Mouse (Mus musculus): ENCODE data around the gene 4931422A03Rik.
"Not testable (repeated sequence)": the region's sequence is repeated elsewhere in the genome, so short reads cannot be mapped to it uniquely, and the experiment has no call there.

The 4931422A03Rik gene

GRCm38 (mm10) chr2:104027458-104028138 lies 563 bp downstream of the 4931422A03Rik start, which contains the start of gene Fbxo3:
TSS of gene Fbxo3 (plus strand) at chr2:104027721.
- DNase-seq (ENCODE audit: low spot score in 2 of 2): peak; percentile 57 to 71

DNA sequence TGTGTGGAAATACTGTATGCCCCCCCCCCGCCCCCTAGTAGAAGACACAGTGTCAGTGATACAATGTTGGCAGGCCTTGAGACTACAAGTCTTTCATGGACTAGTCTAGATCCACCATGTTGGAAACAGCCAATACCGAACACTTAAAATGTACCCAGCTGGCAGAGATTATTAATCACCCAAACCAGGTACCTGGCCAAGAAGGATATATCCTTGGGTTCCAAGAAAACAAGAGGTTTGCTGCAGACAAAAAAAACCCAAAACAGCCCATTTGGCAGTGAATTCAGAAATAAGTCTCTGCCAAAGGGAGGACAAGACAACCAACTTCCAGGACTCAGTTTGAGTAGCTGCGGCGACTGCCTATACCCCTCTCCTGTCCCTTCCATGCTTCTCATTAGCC lies 3.5 kb downstream of the 4931422A03Rik start:
- DNase-seq (ENCODE audit: low spot score in 2 of 2): no peak

- DNase-seq (ENCODE audit: low spot score in 2 of 2): no peak
Measured at GRCm38 (mm10) chr2:104023096-104023495, 5.1 kb downstream of the 4931422A03Rik start.

DNA sequence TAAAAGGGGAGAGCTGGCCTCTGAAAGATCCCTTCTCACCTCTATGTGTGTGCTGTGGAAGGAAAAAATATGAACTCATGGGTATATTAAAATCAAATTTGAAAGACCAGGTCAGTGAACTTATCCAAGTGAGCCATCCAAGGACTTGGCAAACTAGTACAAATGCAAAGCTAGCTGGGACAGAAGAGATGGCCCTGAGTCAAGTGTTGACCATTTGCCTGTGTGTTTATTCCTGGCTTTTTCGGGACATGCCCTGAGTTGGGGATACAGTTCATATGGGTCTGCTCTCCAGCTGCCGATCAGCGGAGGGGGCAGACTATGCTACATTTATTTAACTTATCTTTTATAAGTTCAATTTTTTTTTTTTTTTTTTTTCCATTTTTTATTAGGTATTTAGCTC lies 19.3 kb downstream of the 4931422A03Rik start:
- not testable (repeated sequence) for DNase-seq (ENCODE audit: low spot score in 2 of 2)

- DNase-seq (ENCODE audit: low spot score in 2 of 2): no peak
Measured at GRCm38 (mm10) chr2:104007793-104008519, 20.2 kb downstream of the 4931422A03Rik start.

DNA sequence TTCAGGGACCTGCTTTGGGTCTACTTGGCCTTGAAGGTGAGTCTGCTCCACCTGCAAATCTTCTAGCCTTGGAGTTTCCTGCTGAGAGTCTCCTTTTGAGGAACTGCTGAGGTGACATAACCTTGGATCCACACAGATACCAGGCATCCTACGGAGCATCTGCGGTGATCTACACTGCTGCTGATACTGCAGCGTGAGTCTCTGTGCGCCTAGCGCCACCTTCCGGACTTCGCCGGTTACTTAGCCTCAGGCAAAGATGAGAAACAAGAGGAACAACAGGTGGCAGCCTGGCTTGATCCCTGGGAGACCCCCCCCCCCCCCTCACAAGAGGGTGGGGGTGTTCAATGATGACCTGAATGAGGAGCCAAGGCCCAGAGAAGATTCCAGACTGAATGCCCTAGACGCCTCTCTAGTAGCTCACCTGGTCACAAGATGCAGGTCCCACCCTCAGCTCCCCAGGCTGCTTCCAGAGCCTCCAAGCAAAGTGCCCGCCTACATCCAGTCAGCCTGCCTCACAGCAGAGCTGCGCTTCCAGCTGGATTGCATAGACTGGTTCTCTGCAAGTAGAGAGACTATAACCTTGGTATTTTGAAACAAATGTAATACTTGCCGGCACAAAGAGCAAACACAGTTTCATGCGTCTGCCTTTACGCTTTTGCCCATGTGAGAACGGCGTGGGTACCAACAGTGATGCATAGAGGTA lies 25.3 kb downstream of the 4931422A03Rik start:
- DNase-seq (ENCODE audit: low spot score in 2 of 2): peak; percentile 53 to 63

DNA sequence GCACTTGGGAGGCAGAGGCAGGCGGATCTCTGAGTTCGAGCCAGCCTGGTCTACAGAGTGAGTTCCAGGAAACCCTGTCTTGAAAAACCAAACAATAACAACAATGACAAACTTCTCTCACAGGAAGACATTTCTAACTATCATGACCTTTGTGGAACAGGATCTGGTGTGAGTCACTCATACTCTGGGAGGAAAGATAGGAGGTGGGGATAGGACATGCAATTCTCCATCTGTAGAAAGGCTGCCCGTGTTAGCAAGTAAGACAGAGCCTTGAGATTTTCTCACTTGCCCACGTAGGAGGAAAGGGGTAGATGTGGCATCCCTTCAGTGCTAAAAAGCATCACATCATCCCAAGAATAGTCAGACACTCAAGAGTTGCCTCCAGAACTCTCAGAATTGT lies 26.3 kb downstream of the 4931422A03Rik start:
- DNase-seq (ENCODE audit: low spot score in 2 of 2): no peak

DNA sequence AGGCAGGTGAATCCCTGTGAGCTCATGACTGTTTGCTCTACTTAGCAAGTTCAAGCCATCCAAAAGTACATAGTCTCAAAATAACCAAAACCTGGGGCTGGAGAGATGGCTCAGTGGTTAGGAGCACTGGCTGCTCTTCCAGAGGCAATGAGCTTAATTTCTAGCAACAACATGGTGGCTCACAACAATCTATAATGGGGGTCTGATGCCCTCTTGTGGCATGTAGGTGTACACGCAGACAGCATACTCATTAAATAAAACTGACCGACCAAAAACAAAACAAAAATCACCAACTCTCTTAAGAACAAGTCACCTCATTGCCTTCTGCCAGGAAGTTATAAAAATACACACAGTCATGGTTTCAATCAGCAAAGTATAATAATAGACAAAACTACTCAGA lies 27.1 kb downstream of the 4931422A03Rik start:
- DNase-seq (ENCODE audit: low spot score in 2 of 2): no peak

- DNase-seq (ENCODE audit: low spot score in 2 of 2): no peak
Measured at GRCm38 (mm10) chr2:103992618-103993332, 35.4 kb downstream of the 4931422A03Rik start.

DNA sequence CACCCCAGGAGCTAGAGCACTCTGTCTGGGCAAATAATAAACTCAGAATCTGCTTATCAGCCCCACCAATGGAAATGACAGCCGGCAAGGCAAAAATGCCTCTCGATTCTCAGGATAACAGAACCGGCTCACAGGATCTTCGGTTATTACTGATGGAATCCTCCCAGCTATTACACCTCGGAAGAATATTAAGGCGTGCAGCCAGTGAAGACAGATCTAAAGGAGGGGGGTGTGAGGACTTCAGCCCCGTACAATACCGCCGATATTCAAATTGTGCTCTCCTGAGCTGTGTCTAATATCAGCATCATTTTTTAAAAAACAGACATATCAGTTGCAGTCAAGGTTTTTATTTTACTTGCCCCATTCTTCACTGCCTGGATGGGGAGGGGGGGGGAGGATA lies 36.0 kb downstream of the 4931422A03Rik start:
- DNase-seq (ENCODE audit: low spot score in 2 of 2): no peak

- no peak for DNase-seq (ENCODE audit: low spot score in 2 of 2)
Measured at GRCm38 (mm10) chr2:103991303-103991702, 36.9 kb downstream of the 4931422A03Rik start.

DNA sequence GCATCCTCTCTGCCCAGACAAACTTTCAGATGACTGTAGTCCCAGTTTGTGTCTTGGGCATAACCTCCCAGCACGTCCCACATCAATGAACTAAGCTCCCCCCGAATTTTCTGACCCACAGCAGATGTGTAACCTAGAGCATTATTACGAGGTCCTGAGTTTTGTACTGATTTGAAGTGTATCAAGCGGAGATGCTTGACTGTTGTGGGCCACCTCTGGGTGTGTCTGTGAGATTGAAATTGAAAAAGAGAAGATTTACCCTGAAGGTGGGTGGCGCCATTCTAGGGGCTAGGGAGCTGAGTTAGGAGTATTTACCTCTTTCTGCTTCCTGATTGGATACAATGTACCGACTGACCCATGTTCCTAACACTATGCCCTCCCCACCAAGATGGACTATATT lies 38.4 kb downstream of the 4931422A03Rik start:
- no peak for DNase-seq (ENCODE audit: low spot score in 2 of 2)

GRCm38 (mm10) chr2:103987595-103987994 lies 40.6 kb downstream of the 4931422A03Rik start:
- not testable (repeated sequence) for DNase-seq (ENCODE audit: low spot score in 2 of 2)

- DNase-seq (ENCODE audit: low spot score in 2 of 2): no peak
Measured at GRCm38 (mm10) chr2:103983146-103983545, 45.0 kb downstream of the 4931422A03Rik start.

- peak in 1 of 2 experiments; percentile 66 for DNase-seq (ENCODE audit: low spot score in 2 of 2)
Measured at GRCm38 (mm10) chr2:103982250-103982649, 45.9 kb downstream of the 4931422A03Rik start.

DNA sequence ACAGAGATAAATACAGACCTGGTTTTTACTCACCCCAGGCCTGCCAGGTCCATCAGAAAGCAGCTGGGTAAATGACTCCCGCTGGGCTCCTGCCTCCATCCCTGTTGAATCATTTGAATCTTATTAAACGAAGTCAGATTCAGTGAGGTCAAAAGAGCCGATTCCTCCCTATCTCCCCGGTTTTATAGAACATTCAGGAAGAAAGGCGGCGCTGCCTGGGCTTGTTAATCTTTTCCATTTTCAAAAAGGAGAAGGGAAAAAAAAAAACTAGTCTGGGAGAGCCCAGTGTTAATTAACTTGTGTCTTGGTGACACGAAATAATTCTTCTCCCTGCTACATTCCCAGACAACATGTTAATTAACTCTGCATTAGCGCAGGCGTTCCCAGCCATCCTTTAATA lies 50.4 kb downstream of the 4931422A03Rik start:
- DNase-seq (ENCODE audit: low spot score in 2 of 2): no peak

- no peak for DNase-seq (ENCODE audit: low spot score in 2 of 2)
Measured at GRCm38 (mm10) chr2:103977216-103977615, 50.9 kb downstream of the 4931422A03Rik start.

- no peak for DNase-seq (ENCODE audit: low spot score in 2 of 2)
Measured at GRCm38 (mm10) chr2:103975904-103976303, 52.3 kb downstream of the 4931422A03Rik start.

GRCm38 (mm10) chr2:103971838-103972237 lies 56.3 kb downstream of the 4931422A03Rik start:
- no peak for DNase-seq (ENCODE audit: low spot score in 2 of 2)

DNA sequence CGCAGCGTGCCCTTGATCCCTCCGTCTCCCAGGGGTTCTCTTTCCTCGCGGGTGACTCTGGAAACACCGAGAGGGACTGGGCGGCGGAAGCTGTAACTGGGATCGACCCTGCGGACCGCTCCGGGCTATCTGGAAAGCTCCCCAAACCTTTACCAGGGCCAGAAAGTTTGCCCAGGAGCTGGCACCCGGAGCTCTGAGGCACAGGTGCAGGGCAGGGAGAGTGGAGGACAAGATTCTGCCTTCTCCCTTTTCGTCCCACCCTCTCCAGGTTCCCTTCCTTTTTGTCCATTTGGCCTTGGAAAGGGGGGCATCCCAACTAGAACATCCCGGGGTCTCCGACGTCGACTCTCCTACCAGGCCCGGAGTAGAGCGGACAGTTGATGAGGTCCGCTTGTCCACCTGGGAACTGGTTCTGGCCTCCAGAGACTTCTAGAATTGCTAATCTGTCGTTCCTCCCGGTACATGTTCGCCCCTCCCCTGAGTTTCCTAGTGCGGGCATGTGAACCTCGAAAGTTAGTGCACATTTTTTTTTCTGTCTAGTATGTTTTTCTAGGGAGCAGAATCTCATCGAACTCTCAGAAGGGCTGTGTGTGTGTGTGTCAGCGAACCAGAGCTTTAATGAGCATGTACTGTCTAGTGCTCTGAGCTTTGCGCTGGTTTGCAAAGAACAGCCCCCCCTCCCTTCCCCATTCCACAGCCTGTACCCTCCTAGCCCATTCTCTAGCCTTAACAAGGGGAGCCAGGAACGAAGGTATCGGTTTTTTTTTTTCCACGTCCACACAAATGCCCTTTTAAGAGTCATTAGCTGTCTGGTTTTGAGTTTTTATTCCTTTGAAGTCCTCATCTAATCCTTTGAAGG lies 57.1 kb downstream of the 4931422A03Rik start:
- DNase-seq (ENCODE audit: low spot score in 2 of 2): no peak
